Mouse (Mus musculus): ENCODE data around the gene Mmel1. TPM values are rescaled to one million over a fixed set of nuclear protein-coding genes. Genes with fewer than 3 reads are reported as not detected.

Gene Mmel1
- polyA plus RNA-seq (2017; shearing (Covaris generic)) = under 1 TPM; 0.06 to 0.12 TPM

GRCm38 (mm10) chr4:154869440-154869839 is at the start of gene Mmel1:
Gene Mmel1 (plus strand): TSS chr4:154869585.

DNA sequence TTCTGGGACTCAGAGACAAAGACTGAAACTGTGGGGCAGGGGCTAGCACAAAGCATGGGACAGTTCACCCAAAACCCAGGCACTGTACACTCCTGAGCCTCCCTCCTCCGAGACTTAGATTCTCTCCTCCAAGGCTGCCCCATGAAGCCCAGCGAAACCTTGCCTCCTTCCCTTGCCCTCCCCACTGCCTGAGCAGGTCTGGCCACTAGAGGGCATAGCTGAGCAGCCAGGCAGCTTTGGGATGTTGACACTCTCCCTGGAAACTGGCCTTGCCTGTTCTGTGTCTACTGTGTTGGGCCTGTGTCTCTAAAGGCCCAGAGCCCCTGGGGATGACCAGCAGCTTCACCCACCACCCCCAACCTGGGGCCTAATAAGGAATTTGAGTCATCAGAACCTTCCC is 32.2 kb upstream of the Mmel1 start, which contains the start of gene Ttc34:
Gene Ttc34 (plus strand): TSS at position 290 of the 400 bp plus-strand sequence.

GRCm38 (mm10) chr4:154898506-154899446 is 29.4 kb downstream of the Mmel1 start, which contains the start of gene Fam213b:
Gene Fam213b (minus strand): TSS chr4:154899135.

DNA sequence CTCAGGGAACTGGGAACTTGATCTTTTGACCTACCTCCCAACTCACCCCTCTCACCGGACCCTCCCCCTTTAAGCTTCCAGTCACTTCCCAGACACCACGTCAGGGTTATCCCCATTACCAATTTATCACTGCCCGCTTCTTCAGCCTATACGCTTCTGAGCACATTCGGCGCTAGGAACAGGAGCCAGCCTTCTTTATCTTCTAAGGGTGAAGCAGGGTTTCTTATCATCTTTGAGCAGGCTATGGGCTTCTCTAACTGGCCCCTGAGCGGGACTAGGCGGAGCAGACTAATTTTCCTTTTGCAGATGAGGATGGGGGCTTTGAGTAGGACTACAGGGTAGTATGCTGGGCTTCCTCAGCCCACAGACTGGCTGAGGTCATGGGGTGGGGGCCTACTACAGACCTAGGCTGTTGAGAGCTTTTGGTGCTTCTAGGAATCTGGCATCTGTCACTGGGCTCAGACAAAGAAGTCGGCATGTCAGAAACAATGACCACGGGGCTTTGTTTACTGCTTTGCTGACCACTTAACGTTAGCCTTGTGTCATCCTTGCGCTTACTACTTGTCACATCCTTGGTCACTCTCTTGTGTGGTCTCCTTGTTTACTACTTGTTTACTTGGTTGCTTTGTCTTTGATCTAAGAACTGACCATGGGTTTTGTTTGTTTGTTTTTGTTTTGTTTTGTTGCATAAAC is 59.2 kb downstream of the Mmel1 start, which contains the start of gene Tnfrsf14:
Gene Tnfrsf14 (minus strand): TSS at position 169 of the 693 bp plus-strand sequence.

Other genes with a start within 250 kb of the Mmel1 start
- 10 to 100 TPM in 1 of 2 experiments, 1 to 10 TPM in 1; 3.4 to 10.6 TPM for gene Prdm16, start 232.7 kb upstream of the Mmel1 start, polyA plus RNA-seq (2017; shearing (Covaris generic))
- not detected for gene Actrt2, start 201.7 kb upstream of the Mmel1 start, polyA plus RNA-seq (2017; shearing (Covaris generic))
- 1 to 10 TPM in 1 of 2 experiments, under 1 TPM in 1; 0.84 to 4.7 TPM for gene Ttc34, start 32.1 kb upstream of the Mmel1 start, polyA plus RNA-seq (2017; shearing (Covaris generic))
- gene Fam213b, start 29.6 kb downstream of the Mmel1 start, polyA plus RNA-seq (2017; shearing (Covaris generic)) = 1 to 10 TPM; 3.5 to 7.4 TPM
- 1 to 10 TPM; 8.8 to 8.9 TPM for gene Tnfrsf14, start 59.0 kb downstream of the Mmel1 start, polyA plus RNA-seq (2017; shearing (Covaris generic))
- 1 to 10 TPM; 1.4 to 1.8 TPM for gene Hes5, start 91.3 kb downstream of the Mmel1 start, polyA plus RNA-seq (2017; shearing (Covaris generic))
- gene Pank4, start 94.5 kb downstream of the Mmel1 start, polyA plus RNA-seq (2017; shearing (Covaris generic)) = 10 to 100 TPM; 54.2 to 78.8 TPM
- under 1 TPM in 1 of 2 experiments, not detected in 1; 0.27 TPM for gene Plch2, start 187.2 kb downstream of the Mmel1 start, polyA plus RNA-seq (2017; shearing (Covaris generic))
- 10 to 100 TPM; 13.9 to 17.9 TPM for gene Pex10, start 197.4 kb downstream of the Mmel1 start, polyA plus RNA-seq (2017; shearing (Covaris generic))
- gene Rer1, start 216.8 kb downstream of the Mmel1 start, polyA plus RNA-seq (2017; shearing (Covaris generic)) = 100 to 1,000 TPM; 166 to 191 TPM
- gene Morn1, start 217.0 kb downstream of the Mmel1 start, polyA plus RNA-seq (2017; shearing (Covaris generic)) = 1 to 10 TPM; 2.8 to 4.7 TPM